Mouse (Mus musculus) limb, embryonic 15.5 days (tissue): ENCODE results near the gene Lrp2. TPM values are rescaled to one million over a fixed set of nuclear protein-coding genes. Genes with fewer than 3 reads are reported as not detected.

ENCODE experiments used
- ATAC-seq: fragments of 200-750 bp; cut with Nextera tagmentation; 2 replicates; pipeline ENCODE4 v1.8.0; 2017; ENCODE audit warnings: low read depth, moderate TSS enrichment; ENCODE audit not compliant: insufficient number of reproducible peaks, low FRiP score, low TSS enrichment
- H3K27ac ChIP-seq: fragments of 300-500 bp; sonication (generic); 2 replicates; pipeline ENCODE4 v1.5.1; 2015; ENCODE audit warnings: moderate library complexity, mild to moderate bottlenecking, inconsistent platforms
- H3K27me3 ChIP-seq: fragments of 300-500 bp; sonication (generic); 2 replicates; pipeline ENCODE4 v1.6.1; 2015; ENCODE audit warnings: inconsistent platforms
- H3K36me3 ChIP-seq: fragments of 300-500 bp; sonication (generic); 2 replicates; pipeline ENCODE4 v1.6.1; 2015; ENCODE audit warnings: inconsistent platforms
- H3K4me1 ChIP-seq: fragments of 300-500 bp; sonication (generic); 2 replicates; pipeline ENCODE4 v1.6.1; 2015; ENCODE audit warnings: inconsistent platforms
- H3K4me2 ChIP-seq: fragments of 300-500 bp; sonication (generic); 2 replicates; pipeline ENCODE4 v1.6.1; 2015; ENCODE audit warnings: mild to moderate bottlenecking, inconsistent platforms
- H3K4me3 ChIP-seq: fragments of 300-500 bp; sonication (generic); 2 replicates; pipeline ENCODE4 v1.5.1; 2015; ENCODE audit warnings: mild to moderate bottlenecking, inconsistent platforms
- H3K9ac ChIP-seq: fragments of 300-500 bp; sonication (generic); 2 replicates; pipeline ENCODE4 v1.6.1; 2015; ENCODE audit warnings: inconsistent platforms
- H3K9me3 ChIP-seq: fragments of 300-500 bp; sonication (generic); 2 replicates; pipeline ENCODE4 v1.6.1; 2016; ENCODE audit warnings: inconsistent platforms
- WGBS: fragments of 180-500 bp; shearing (Covaris S2); methylation state at CpG from one replicate; pipeline ENCODE4 v1.1.7; 2015; 5-methylcytosine and 5-hydroxymethylcytosine counted together
- polyA plus RNA-seq: library from polyadenylated mRNA; unstranded; fragments of >200 nt; fragmentation: Nextera tagmentation; extraction: Ambion mirVana; gene quantifications from 2 replicates; pipeline ENCODE4 v1.2.1, GENCODE M21; 2015

Gene Lrp2
- polyA plus RNA-seq = not detected in 2 replicates

DNA sequence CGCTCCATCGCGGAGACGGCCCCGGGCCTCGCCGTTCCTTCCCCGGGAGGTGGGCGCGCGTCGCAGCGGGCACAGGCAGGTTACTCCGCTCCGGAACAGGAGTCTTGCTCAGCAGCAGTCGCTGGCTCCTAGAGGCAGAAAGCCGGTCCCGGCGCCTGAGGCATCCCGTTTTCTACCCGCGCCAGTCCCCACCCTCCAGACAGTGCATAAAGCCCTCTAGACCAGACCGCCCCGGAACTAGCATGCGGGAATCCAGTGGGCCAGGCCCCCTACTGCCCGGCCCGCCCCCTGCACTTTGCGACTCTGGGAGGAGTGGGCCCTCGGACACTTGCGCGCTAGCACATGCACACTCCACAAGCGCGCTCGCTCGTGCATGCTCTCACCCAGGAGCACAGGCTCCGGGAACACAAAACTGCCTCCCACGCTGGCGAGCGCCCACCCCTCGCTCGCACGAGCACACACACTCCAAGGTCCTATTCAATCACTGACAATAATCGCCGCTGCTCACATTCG is at the start of gene Lrp2:
Lrp2 (minus strand) TSS at position 180 of the 513 bp plus-strand sequence.
- H3K36me3 ChIP-seq = no peaks in the 10 kb centered on the region
- H3K27me3 ChIP-seq = peaks cover 77% of the 10 kb centered on the region
- peak within 1 kb of the TSS; percentile 11; the same call in 1 of the 2 replicates for H3K9ac ChIP-seq
- no peak within 1 kb of the TSS for H3K27ac ChIP-seq
- peak within 1 kb of the TSS; percentile 48 for H3K4me3 ChIP-seq
- ATAC-seq = 0 out of 2 replicates have a peak, but pooled peaks have one; percentile 48
- under 1% methylated on average over 45 of the region's 45 CpGs for WGBS
- H3K9me3 ChIP-seq = no peaks in the 10 kb centered on the region
- peaks cover 29% of the 10 kb centered on the region for H3K4me1 ChIP-seq
- peak within 1 kb of the TSS; percentile 99 for H3K4me2 ChIP-seq

DNA sequence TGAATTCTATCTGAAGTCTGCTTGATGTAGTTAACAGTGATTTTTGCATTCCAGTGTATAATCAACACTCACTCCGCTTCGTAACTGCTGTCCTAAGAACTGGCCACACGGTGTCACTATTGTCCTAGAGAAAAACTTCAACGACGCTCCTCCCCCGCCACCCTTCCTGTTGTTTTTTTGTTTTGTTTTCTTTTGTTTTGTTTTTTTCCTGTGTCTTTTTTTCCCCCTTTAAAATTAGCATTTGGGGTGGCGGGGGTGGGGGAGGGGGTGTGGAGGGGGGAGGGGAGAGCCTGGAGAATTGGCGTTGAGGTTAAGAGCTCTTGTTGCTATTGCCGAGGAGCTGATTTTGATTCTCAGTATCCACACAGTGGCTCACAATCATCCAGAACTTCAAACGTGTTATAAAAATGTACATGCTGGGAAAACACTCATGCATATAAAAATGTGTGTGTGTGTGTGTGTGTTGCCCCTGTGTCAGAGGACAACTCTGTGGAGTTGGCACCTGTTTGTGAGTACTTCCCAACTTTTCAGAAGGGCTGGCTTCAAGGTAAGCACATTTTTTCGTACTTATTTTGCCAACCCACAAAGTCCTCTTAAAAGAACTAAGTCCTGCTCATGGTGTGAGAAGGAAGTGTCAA is 49.3 kb upstream of the Lrp2 start:
- H3K9ac ChIP-seq = no peak overlapping the region
- H3K27ac ChIP-seq = no peak overlapping the region
- no peaks in the 10 kb centered on the region for H3K27me3 ChIP-seq
- peak overlapping the region; percentile 36 for H3K4me2 ChIP-seq
- ATAC-seq = no peak
- no peaks in the 10 kb centered on the region for H3K9me3 ChIP-seq
- H3K4me3 ChIP-seq = peak overlapping the region; percentile 39
- 8% methylated on average over 11 of the region's 11 CpGs for WGBS
- H3K36me3 ChIP-seq = no peaks in the 10 kb centered on the region
- H3K4me1 ChIP-seq = no peaks in the 10 kb centered on the region

DNA sequence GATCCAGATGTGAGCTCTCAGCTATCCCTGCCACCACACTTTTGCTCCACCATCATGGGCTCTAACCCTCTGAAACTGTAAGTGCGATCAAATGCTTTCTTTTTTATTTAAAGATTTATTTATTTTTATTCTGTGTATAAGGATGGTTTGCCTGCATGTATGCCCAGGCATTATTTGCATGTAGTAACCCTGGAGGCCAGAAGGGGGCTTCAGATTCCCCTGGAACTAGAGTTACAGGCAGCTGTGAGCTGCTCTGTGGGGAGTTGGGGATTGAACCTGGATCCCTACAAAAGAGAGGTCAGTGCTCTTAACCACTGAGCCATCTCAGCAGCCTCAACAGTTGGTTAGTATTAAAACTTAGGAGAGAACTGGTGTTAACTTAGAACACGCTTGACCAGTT is 45.6 kb upstream of the Lrp2 start:
- no peaks in the 10 kb centered on the region for H3K4me1 ChIP-seq
- H3K27me3 ChIP-seq = no peaks in the 10 kb centered on the region
- no peak for ATAC-seq
- no peak overlapping the region for H3K4me2 ChIP-seq
- 90% methylated on average over 2 of the region's 2 CpGs for WGBS
- no peak overlapping the region for H3K9ac ChIP-seq
- no peaks in the 10 kb centered on the region for H3K36me3 ChIP-seq
- no peaks in the 10 kb centered on the region for H3K9me3 ChIP-seq
- no peak overlapping the region for H3K4me3 ChIP-seq
- H3K27ac ChIP-seq = no peak overlapping the region

DNA sequence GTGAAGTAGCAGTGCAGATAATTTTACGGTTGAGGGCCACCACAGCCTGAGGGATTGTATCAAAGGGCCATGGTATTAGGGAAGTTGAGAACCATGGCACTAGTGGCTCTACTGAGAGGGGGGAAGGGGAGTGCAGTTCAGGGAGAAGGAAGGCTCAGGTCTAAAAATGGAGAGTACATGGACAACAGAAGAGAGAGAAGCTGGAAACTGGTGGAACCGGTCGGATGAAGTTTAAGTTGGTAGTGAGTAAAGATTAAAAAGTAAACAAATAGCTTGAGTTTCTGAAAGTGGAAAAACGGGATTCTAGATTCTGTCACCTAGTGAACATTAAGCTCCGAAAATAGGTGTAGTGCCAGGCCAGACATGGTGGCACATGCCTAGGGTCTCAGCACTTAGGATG is 44.9 kb upstream of the Lrp2 start:
- no peaks in the 10 kb centered on the region for H3K36me3 ChIP-seq
- H3K9me3 ChIP-seq = no peaks in the 10 kb centered on the region
- no peak overlapping the region for H3K9ac ChIP-seq
- no peak overlapping the region for H3K4me3 ChIP-seq
- H3K27ac ChIP-seq = no peak overlapping the region
- ATAC-seq = no peak
- WGBS = 83% methylated on average over 5 of the region's 5 CpGs
- no peaks in the 10 kb centered on the region for H3K4me1 ChIP-seq
- no peak overlapping the region for H3K4me2 ChIP-seq
- H3K27me3 ChIP-seq = no peaks in the 10 kb centered on the region

DNA sequence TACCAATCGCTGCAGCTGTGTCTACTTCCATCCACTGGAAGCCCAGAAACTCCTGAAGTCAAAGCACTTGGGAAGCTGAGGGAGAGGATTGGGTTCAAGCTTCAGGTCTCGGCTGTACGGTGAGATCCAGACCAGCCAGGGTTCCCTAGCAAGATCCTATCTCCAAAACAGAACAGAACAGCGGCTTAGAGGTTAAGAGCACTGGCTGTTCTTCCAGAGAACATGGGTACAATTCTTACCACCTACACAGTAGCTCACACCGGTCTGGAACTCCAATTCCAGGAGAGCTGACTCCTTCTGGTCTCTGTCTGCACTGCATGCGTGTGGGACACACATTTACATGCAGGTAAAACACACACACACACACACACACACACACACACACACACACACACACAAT is 44.0 kb upstream of the Lrp2 start:
- ATAC-seq = no peak
- H3K36me3 ChIP-seq = no peaks in the 10 kb centered on the region
- H3K4me3 ChIP-seq = no peak overlapping the region
- H3K27me3 ChIP-seq = no peaks in the 10 kb centered on the region
- H3K9me3 ChIP-seq = no peaks in the 10 kb centered on the region
- H3K4me1 ChIP-seq = no peaks in the 10 kb centered on the region
- no peak overlapping the region for H3K4me2 ChIP-seq
- H3K9ac ChIP-seq = no peak overlapping the region
- no peak overlapping the region for H3K27ac ChIP-seq
- WGBS = 91% methylated on average over 6 of the region's 6 CpGs

DNA sequence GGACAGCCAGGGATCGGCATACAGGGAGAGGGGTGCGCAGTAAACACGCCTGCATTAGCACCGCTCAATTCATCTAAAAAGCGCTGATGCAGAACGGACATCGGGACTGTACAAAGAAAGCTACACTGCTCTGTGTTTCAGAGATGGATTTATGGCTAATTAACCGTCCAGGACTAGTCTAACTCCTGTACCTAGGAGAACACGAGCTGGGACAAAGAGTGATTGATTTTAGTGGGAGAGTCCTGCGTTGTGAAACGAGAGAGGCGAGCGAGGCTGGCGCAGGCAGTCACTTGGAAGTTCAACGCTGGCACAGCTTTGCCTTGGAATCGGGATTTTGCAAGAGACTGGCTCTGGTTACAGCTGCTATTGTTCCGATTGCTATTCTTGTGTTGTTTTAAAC is 43.4 kb upstream of the Lrp2 start:
- Histone ChIP-seq H3K27me3 (no peaks in the 10 kb centered on the region), H3K4me3 (no peak overlapping the region), H3K27ac (no peak overlapping the region), H3K4me1 (no peaks in the 10 kb centered on the region), H3K4me2 (no peak overlapping the region), H3K36me3 (no peaks in the 10 kb centered on the region), H3K9me3 (no peaks in the 10 kb centered on the region), H3K9ac (no peak overlapping the region)
- 66% methylated on average over 17 of the region's 17 CpGs for WGBS
- ATAC-seq = no peak

DNA sequence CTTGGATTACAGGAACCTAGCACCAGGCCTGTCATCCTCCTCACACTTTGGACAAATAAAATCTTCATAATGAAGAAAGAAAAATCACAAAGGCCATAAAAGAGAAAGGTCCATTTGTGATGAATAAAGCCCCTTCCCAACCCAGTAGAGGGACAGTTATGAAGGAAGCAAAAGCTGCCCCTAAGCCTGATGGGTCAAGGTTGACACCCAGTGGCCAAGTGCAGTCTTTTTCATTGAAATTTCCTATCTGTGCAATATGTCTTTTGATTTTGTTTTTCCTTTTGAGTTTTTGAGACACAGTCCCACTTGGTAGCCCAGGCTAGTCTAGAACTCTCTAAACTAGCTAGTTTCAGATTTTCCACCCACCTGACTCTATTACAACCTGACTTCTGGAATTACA is 33.4 kb upstream of the Lrp2 start:
- no peak for ATAC-seq
- Histone ChIP-seq H3K4me1 (no peaks in the 10 kb centered on the region), H3K9me3 (no peaks in the 10 kb centered on the region), H3K4me3 (no peak overlapping the region), H3K27me3 (no peaks in the 10 kb centered on the region), H3K36me3 (no peaks in the 10 kb centered on the region), H3K9ac (no peak overlapping the region), H3K4me2 (no peak overlapping the region), H3K27ac (no peak overlapping the region)

DNA sequence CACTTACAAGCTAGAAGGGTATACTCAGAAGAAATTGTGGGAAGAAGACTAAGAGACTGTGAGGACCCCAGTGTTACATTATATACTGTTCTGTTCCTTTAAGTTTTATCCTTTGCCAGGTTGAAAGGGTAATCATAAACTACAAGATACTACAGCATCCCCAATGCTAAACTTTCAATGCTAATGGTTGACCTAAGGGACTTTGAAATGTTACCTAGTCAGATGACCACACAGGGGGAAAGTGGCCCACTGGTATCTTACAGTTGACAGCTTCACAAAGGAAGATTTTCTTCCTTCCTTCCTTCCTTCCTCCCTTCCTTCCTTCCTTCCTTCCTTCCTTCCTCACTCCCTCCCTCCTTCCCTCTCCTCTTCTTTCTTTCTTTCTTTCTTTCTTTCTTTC is 32.5 kb upstream of the Lrp2 start:
- H3K27me3 ChIP-seq = no peaks in the 10 kb centered on the region
- H3K4me2 ChIP-seq = no peak overlapping the region
- ATAC-seq = no peak
- no peaks in the 10 kb centered on the region for H3K4me1 ChIP-seq
- H3K9ac ChIP-seq = no peak overlapping the region
- no peaks in the 10 kb centered on the region for H3K36me3 ChIP-seq
- no peak overlapping the region for H3K4me3 ChIP-seq
- H3K9me3 ChIP-seq = no peaks in the 10 kb centered on the region
- no peak overlapping the region for H3K27ac ChIP-seq

DNA sequence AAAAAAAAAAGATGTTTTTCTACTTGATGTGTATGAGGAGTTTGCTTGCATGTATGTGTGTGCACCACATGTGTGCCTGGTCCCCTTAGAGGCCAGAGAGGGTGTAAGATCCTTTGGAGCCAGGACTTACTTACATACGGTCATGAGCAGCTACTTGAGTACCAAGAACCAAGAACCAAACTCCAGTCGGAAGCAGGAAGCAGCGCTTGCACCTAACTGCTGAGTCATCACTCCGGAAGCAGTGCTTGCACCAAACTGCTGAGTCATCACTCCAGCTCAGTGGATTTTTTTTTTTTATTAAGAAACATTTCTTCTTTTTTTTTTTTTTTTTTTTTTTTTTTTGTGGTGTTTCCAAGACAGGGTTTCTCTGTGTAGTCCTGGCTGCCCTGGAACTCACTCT is 27.4 kb upstream of the Lrp2 start:
- Histone ChIP-seq H3K4me3 (no peak overlapping the region), H3K9ac (no peak overlapping the region), H3K27me3 (peaks cover 5% of the 10 kb centered on the region; the same call in 1 of the 2 replicates), H3K4me2 (no peak overlapping the region), H3K4me1 (peaks cover 4% of the 10 kb centered on the region; the same call in 1 of the 2 replicates), H3K27ac (no peak overlapping the region), H3K9me3 (no peaks in the 10 kb centered on the region), H3K36me3 (no peaks in the 10 kb centered on the region)
- 77% methylated on average over 4 of the region's 4 CpGs for WGBS
- ATAC-seq = no peak

DNA sequence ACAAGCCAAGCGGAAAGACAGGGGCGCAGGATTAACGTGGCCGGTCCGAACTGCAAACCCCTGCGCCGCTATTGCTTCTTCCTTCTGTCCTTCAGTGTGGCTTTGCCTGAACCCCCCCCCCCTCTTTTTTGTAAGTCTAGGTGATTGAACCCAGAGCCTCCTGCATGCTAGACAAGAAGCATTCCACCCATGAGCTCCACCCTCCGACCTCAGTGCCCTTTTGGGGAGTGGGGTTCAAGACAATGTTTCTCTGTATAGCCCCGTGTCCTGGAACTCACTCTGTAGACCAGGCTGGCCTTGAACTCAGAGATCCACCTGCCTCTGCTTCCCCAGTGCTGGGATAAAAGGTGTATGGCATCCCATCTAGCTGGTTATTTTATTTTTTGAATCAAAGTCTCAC is 26.9 kb upstream of the Lrp2 start:
- WGBS = 42% methylated on average over 9 of the region's 9 CpGs
- no peak overlapping the region for H3K4me2 ChIP-seq
- no peak for ATAC-seq
- H3K27me3 ChIP-seq = peaks cover 5% of the 10 kb centered on the region; the same call in 1 of the 2 replicates
- no peak overlapping the region for H3K4me3 ChIP-seq
- no peak overlapping the region for H3K27ac ChIP-seq
- H3K36me3 ChIP-seq = no peaks in the 10 kb centered on the region
- H3K4me1 ChIP-seq = peaks cover 4% of the 10 kb centered on the region; the same call in 1 of the 2 replicates
- H3K9me3 ChIP-seq = no peaks in the 10 kb centered on the region
- no peak overlapping the region for H3K9ac ChIP-seq

DNA sequence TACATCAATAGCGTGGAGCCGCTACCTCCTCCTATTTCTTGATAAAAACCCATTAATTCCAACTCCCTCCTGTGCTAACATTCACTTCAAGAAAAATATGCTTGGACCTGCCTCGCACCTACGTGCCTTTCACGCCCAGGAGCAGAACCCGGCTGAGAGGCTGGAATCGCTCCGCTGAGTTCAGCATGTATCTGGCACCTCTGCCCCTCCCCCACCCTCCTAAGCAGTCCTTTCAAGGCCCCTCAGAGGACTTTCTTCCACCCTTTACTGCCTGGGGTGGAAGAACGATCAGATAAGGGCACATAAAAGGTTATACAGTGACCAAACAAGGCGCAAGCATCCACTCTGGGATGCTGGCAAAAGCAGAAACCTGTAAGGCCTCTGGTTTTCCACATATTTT is 26.4 kb upstream of the Lrp2 start:
- peaks cover 5% of the 10 kb centered on the region; the same call in 1 of the 2 replicates for H3K27me3 ChIP-seq
- H3K9me3 ChIP-seq = no peaks in the 10 kb centered on the region
- H3K27ac ChIP-seq = no peak overlapping the region
- H3K4me1 ChIP-seq = peaks cover 4% of the 10 kb centered on the region; the same call in 1 of the 2 replicates
- 4% methylated on average over 10 of the region's 10 CpGs for WGBS
- no peak overlapping the region for H3K4me3 ChIP-seq
- ATAC-seq = no peak
- no peaks in the 10 kb centered on the region for H3K36me3 ChIP-seq
- H3K4me2 ChIP-seq = no peak overlapping the region
- H3K9ac ChIP-seq = no peak overlapping the region

DNA sequence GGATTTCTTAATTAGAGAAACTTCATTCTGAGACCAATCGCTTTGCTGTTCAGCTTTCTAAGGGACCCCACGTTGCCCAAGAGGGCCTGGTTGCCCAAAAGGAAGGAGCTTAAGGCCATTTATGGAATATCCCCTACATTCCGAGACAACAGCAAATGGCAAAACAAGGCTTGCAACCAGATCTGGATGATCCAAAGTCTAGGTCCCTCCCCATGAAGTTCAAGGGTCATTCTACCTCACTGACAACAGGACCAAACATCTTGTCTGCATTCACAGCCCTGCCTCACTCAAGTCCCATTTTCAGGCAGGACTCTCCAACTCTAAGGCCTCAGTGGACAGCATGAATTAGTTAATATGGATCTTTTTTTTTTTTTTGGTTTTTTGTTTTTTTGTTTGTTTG is 20.8 kb upstream of the Lrp2 start:
- H3K36me3 ChIP-seq = no peaks in the 10 kb centered on the region
- no peak overlapping the region for H3K27ac ChIP-seq
- no peaks in the 10 kb centered on the region for H3K27me3 ChIP-seq
- WGBS = 86% methylated on average over 3 of the region's 3 CpGs
- H3K4me1 ChIP-seq = no peaks in the 10 kb centered on the region
- ATAC-seq = no peak
- H3K4me3 ChIP-seq = no peak overlapping the region
- no peaks in the 10 kb centered on the region for H3K9me3 ChIP-seq
- H3K4me2 ChIP-seq = no peak overlapping the region
- no peak overlapping the region for H3K9ac ChIP-seq
